Mouse (Mus musculus): ENCODE data around the gene Itga6.

DNA sequence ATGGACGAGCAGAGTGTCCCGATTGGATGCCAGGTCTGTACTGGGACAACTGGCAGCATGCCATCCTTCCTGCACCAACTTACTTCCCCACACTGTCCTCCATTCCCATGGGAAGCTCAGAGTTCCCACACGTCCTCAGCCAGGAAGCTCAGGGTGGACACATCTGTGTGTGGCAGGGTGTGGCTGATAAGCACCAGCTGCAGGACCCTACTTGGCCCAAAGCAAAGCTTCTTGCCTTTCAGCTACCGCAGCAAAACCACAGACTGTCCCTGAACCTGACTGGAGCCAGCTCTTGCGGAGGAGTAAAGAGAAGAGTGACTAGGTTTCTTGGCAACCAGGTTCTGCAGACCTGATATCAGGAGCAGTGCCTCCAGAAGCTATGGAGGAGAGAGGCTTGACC lies 11.7 kb downstream of the Itga6 start:
- TF ChIP-seq CTCF (IDR thresholded peaks at IDR 0.05; ENCODE audit: borderline replicate concordance, insufficient read depth, low read length), result no peak
- TF ChIP-seq POLR2A (IDR thresholded peaks at IDR 0.05; ENCODE audit: low read depth, low read length), result no peak
